Mouse (Mus musculus) heart, postnatal 10 days (tissue): ENCODE data around the gene Elmsan1. TPM values are rescaled to one million over a fixed set of nuclear protein-coding genes. Genes with fewer than 3 reads are reported as not detected.
"Not testable (repeated sequence)": the region's sequence is repeated elsewhere in the genome, so short reads cannot be mapped to it uniquely, and the experiment has no call there.

Experiments
- DNase-seq, 2 experiments: peaks; one replicate each; pipeline ENCODE4 v3.0.0; 2021
- intact Hi-C: fragments of 180-260 bp; cut with DNase I; formaldehyde crosslinking; loops from one replicate; pipeline ENCODE4 v1.15.1; 2025
- total RNA-seq, 2 experiments: library from RNA; stranded (reverse); gene quantifications; 2 replicates each; pipeline ENCODE4 v1.2.3; 2021

Elmsan1 gene
- total RNA-seq: 10 to 100 TPM; 19.5 to 20.3 TPM

DNA sequence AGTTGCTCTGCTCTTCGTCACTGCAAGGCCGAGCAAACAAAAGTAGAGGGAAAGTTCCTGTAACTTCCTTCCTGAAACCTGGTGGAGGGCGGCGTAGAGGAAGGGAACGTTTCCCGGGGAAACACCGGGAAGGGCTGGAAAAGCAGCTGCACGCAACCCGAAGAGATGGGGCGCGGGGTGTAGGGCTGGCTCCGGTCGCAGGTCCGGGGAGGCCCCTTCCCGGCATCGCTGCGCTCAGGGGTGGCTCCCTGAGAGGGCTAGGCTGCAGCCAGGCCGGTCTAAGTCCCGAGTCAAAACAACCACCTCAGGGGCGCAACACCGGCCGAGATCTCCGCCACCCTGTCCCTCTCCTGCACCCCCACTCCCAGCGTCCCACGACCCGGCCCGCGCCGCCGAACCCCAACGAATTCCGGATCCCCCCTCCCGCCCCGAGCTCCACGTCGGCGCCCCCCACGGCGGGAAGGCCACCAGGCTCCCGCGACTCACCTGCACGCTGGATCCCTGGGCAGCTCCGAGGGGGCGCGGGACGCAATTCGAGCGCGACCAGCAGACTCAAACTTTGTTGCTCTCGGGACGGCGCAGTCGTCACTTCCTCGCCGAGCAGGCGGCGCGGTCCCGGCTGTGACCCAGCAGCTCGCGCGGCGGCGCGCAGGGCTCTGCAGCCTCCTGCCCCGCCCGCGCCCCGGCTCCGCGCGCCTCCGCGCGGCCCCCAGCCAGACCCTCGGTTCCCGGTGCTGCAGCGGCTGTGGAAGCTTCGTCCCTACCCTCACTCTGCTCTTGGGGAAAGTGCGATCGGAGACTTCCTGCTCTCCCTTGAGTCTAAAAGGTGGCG is at the start of gene Elmsan1:
Gene Elmsan1, minus strand, starts transcription at position 593 of the 832 bp plus-strand sequence.
- peak; percentile 85 to 88 for DNase-seq
- intact Hi-C loops: loop anchor here (1.0 to 2.0 kb wide), 3 partner anchors 24 to 43 kb away; no protein-coding TSS in a partner anchor

DNA sequence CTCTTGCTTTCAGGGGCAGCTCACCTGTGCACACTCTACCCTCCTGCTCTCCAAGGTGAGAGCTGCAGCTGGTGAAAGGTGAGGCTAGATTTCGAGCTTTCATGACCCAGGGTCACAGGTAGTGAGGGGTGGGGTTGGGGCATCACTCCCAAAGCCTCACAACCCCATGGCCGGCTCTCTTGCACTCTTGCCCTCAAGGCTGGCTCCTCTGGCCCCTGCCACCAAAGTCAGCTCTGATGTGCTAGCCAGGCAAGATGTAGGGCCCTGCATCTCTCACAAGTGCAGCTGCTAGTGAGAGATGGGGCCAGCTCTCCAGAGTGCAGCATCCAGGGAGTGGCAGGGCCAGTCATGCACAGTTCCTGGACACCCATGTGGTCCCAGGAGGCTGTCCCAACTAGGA is 48.6 kb upstream of the Elmsan1 start:
- intact Hi-C loops: no loop called here
- no peak for DNase-seq

DNA sequence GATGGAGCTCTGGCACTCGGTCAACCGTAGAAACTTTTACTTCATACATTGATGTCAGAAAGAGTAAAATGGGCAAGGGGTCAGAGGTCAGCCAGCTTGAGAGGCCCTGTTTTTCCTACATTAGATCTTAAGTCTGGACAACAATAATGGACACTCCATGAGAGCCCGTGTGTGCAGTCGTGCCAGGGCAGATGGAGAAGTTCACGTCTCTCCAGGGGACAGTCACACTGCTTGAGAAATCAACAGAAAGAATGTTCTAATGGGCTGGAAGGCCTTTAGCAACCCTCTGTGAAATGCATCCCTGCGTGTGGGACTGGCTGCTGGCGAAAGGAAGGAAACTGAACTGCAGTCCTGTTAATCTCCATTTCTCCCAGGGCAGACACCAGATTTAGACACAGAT is 41.7 kb upstream of the Elmsan1 start:
- no peak for DNase-seq
- intact Hi-C loops: no loop called here

DNA sequence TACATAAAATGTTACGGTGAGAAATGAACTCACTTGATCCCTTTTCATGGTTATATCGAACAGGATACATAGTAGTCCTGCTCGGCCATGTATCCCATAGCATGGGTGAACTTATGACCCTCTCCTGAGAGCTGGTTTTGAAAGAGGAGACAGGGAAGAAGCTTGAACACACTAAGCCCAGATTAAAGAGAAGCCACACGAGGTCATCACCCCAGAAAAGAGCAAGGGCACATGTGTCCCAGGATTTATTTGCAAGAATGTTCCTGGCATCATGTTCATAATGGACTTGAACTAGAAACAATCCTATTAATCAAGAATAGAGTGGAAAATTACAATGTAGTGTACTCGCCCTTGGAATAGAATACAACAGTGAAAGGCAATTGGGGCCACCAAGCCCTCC is 36.2 kb upstream of the Elmsan1 start:
- intact Hi-C loops: no loop called here
- no peak for DNase-seq

DNA sequence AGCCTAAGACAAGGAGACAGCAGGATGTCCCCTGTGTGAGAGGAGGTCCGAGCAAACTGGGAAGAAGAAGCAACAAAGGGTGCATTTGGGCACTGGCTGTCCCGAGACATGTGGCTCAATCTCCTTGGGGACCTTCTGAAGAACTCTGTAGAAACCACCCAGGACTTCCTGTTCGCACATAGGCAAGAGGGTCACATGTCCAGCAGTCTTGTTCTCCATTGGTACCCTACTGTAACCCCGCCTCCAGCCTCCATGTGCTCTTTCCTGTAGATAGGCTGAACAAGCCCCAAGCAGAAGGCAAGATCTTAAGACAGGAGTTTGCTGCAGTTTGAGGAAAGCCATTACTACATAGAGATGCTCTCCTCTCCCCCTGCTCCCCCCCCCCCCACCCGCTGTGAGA is 34.1 kb upstream of the Elmsan1 start:
- DNase-seq: no peak
- intact Hi-C loops: no loop called here

DNA sequence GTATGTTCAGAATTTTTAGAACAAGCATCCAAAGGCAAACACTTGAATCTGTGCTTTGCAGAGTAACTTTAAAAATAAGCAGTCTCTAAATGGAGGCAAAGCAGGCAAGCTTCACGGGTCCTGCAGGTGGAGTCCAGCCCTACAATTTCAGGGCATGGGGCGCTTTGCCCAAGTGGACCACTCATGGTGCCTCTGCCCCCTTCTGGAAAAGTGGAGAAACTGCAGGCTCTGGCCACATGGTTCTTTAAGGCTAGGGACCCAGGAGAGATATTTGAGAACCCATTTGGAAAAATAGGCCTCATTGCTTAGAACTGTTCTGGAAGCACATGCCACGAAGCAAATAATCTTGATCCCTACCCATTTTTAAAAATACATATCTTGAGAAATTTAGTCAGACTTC is 30.5 kb upstream of the Elmsan1 start:
- intact Hi-C loops: loop anchor here (1.0 to 10.0 kb wide), 4 partner anchors 31 to 274 kb away; partner anchors contain the start of genes Elmsan1 and Pnma1
- DNase-seq: peak; percentile 77 to 85

DNA sequence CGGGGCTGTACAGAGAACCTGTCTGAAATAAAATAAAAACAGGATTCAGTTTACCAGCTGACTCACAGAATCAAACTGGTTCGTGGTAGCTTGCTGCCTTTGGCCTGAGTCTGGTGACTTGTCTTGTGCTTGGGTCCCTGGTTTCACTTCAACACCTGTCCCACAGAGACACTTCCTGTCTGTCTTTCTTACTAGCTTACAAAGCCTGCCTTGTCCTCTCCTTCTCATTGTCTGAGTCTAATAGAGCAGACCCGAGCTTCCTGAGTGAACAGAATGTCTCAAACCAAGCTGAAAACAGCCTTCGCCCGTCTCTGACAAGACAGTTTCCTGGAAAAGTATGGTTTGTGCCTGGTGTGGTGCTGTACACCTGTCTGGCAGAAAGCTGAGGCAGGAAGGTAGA is 27.0 kb upstream of the Elmsan1 start:
- DNase-seq: no peak
- intact Hi-C loops: loop anchor here (5.0 to 10.0 kb wide), 2 partner anchors 98 to 271 kb away; partner anchors contain the start of gene Pnma1

DNA sequence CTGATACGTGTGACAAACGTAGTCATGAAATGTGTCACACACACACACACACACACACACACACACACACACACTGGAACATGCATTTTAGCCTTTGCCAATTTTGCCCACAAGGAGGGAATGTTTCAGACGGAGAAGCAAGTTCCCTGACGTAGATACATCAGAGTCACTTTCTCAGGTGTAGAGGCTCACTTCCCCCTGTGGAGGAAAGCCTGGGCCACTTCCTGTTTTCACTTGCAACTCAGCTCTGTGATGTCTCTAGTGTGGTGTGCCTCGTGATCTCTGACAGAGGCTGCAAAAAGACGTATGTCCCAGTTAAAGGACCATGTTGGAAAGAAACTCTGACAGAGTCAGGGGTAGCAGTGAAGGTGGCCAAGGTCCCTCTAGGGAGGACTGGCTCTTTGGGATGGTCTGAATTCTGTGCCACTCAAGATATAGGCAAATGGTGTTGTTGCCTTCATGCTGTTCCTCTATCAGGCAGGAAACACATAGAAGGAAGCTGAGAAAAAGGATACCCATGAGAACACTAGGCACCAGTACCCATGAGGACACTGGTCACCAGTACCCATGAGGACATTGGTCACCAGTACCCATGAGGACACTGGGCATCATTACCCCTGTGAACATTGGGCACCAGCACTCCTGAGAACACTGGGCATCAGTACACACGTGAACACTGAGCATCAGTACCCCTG is 24.5 kb upstream of the Elmsan1 start:
- DNase-seq: no peak
- intact Hi-C loops: loop anchor here (10.0 kb wide), 1 partner anchor 268 kb away; no protein-coding TSS in a partner anchor

DNA sequence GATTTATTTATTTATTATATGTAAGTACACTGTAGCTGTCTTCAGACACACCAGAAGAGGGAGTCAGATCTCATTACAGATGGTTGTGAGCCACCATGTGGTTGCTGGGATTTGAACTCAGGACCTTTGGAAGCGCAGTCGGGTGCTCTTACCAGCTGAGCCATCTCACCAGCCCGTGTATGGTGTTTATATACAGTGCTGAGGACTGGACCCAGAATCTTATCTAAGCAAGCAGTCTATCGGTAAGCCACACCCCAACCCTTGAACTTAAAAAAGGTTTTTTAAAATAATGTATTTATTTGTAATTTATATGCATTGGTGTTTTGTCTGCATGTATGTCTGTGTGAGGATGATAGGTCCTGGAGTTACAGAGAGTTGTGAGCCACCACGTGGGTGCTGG is 18.4 kb upstream of the Elmsan1 start:
- DNase-seq, intact Hi-C loops: not testable (repeated sequence)

DNA sequence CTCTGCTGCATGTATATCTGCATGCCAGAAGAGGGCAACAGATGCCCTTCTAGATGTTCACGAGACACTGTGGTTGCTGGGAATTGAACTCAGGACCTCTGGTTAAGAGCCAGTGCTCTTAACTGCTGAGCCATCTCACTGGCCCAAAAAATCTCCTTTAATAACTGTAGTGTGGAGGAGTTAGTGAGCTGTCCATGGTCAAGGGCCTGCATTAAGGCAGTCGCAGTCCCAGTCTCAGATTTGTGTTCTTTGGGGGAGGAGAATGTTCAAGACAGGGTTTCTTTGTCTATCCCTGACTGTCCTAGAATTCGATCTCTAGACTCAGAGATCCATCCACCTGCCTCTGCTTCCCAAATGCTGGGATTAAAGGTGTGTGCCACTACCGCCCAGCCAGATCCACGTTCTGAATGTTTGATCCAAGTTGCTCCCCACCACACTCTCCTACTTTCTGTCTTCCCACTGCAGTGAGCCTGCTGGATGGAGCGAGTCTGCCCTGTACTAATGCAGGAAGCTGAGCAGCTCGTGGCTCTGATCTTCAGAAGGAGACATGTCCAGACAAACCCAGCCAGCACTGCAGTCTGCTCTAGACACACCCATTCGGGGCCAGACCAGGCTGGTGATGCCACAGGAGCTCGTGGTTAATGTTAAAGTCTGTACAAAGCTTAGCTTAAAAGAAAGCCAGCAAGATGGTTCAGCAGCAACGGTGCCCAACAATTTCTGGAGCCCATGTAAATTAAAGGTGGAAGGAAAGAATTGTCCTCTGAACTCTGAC is 17.5 kb upstream of the Elmsan1 start:
- no peak for DNase-seq
- intact Hi-C loops: no loop called here

DNA sequence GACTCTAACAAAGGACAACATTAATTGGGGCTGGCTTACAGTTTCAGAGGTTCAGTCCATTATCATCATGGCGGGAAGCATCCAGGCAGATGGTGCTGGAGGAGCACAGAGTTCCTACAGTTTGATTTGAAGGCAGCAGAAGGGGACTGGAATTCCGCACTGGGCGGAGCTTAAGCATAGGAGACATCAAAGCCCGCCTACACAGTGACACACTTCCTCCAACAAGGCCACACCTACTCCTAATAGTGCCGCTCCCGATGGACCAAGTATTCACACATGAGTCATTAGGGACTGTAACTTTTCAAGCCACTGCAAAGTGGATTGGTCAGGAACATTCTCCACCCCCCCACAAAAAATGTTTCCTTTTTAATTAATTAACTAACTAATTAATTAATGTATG is 16.9 kb upstream of the Elmsan1 start:
- intact Hi-C loops: no loop called here
- no peak for DNase-seq

DNA sequence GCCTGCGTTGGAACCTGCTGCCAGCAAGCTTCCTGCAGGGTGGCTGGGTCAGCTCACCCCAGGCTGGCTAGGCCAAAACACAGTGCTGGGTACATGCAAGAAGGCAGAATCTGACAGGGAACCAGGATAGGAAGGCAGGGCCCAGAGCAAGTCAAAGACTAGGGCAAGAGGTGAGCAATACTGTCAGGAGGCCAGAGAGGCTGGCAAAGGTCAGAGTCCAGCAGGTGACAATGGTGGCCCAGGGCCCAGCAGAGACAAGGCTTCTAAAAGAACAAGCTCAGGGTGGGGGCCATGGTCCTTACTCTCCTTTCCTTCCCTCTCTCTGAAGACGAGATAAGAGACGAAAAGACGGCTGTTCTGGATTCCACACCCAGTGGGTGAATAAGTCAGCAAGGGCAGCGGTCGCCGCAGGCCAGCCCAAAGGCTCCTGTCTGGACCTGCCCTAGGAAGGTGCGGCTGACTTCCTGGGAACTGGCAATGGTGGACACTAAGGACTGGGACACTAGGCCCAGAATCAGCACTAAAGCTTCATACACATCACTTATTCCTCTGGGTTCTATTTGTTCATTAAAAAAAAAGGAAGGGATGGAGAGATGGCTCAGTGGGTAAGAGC is 14.9 kb upstream of the Elmsan1 start:
- intact Hi-C loops: no loop called here

DNA sequence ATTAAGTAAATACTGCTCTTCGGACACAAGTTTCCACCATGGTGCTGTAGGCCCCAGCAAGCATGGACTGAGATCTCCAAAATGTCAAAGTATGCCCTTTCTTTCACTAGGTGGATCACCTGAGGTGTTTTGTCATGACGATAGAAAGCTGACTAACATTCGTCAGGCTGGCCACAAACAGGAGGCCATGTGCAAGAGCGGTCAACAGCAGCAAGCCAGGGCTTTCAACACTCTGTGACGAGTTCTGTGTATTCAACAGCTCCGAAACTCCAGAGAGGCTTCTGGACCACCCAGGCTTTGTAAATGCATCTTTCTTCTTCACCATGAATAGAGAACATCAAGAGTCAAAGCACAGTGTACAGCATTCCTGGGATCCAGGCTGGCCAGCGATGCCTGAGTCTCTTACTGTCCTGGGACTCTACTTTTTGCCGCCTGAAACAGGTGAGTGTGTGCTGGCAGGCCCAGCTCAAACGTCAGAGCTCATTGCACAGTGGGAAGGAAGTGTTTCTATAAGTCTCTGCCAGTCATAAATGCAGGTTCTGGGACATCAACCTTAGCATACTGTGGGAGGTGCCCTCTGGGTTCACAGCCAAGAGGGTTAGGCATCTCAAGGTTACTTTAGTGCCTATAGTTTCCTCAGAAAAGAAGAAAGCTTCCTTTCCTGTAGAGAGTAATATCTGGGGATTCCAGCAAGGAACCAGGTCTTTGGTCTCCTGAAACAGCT is 7.6 kb upstream of the Elmsan1 start:
- intact Hi-C loops: no loop called here
- DNase-seq: no peak

More for the DNA sequence above, 14.9 kb upstream of the Elmsan1 start:
- no peak for DNase-seq

DNA sequence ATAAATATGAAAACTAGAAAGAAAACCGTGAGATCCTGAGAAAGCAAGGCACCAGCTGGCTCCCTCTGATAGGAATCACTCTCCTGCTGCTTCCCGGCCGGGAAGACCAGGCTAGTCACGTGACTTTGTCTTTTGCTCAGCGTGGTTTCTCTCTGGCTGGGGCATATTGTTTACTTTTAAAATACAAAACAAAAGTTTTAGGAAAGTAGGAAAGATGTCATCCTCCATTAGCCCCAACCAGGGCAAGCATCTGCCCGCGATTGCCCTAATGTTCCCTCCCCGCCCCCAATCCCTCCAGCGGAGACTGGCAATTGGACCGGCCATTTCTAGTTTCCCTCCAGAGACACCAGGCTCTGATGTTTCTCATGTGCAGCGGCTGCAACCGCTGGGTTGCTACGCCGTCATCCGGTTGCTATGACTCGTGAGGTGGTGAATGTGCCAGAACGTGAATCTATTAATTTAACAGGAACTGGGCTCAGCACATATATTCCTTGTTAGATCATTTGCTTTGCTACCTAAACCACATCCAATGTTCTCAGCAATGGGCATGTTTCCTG is 3.8 kb upstream of the Elmsan1 start:
- peak; percentile 75 to 78 for DNase-seq
- intact Hi-C loops: no loop called here

DNA sequence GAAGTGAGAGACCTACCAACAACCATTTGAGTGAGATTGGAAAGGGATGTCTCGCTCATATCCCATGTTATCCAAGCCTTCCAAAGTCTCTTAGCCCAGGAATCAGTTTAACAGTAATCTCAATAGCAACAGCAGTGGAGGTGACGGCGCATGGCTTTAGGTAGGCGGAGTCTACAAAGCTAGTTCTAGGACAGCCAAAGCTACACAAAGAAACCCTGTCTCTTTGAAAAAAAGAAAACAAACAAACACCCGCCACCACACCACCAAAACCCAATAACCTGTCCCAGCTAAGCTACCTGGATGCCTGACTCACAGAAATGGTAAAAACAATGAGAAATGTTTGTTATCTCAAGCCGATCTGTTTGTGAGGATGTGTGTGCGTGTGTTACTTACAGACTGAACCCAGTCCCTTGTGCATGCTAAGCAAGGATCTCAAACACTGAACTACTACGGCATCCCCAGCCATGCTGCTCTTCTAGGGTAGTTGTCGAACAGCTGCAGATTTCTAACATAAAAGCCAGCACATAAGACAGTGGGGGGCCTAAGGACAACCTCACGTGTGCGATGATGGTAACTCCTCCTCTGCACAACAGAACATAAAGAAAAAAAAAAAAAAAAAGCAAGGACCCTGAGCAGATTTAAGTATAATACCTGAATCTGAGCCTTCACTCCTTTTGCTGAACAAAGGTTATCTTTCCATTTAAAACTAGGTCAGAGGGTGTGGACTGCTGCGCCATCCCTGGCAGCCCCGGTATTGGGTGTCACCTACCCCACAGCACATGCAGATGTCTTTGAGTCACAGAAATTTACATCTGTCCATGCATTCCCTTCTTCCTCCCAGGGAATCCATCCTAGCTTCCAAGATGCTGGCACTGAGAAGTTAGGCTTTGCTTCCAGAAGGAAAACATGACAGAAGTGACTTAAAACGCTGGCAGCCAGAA is 2.5 kb upstream of the Elmsan1 start:
- no peak for DNase-seq
- intact Hi-C loops: no loop called here

DNA sequence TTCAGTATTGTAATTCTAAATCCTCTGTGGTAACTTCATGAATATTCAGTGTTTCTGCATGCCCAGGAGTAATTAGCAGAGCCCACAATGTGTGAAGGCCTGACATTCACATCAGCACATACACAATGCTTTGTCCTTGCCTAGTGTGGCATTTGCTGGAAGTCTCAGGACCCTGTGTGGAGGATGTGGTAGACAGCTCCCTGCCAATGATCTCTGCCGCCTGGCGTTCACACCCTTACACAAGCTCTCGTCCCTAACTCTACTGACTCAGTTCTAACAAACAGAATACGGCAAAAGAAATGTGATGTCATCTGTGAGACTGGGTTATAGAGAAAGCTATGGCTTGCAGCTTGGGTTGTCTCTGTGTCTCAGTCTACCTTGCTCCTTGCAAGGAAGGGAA is 1.8 kb upstream of the Elmsan1 start:
- intact Hi-C loops: no loop called here
- DNase-seq: no peak

DNA sequence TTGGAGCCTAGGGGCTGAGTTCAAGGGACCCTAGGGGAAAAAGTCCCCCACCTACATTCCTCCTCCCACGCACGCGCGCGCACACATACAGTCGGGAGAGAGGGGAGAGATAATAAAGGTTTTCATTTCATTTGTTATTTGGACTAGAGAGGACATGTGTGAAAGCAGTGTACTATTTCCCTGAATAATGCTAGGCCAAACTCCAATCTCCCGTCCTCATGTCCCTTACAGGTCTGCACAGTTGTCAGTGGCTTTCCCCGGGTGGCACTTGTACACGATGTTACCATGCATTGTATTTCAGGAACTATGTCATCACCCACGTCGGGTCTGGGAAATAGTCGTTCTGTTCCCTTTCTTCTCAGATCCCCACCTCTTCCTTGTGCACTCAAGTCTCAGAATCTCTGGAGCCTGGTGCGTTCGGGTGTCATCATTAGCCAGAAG is 460 bp upstream of the Elmsan1 start:
- DNase-seq: peak; percentile 49 to 51
- intact Hi-C loops: loop anchor here (2.0 kb wide), 1 partner anchor 24 kb away; no protein-coding TSS in a partner anchor

DNA sequence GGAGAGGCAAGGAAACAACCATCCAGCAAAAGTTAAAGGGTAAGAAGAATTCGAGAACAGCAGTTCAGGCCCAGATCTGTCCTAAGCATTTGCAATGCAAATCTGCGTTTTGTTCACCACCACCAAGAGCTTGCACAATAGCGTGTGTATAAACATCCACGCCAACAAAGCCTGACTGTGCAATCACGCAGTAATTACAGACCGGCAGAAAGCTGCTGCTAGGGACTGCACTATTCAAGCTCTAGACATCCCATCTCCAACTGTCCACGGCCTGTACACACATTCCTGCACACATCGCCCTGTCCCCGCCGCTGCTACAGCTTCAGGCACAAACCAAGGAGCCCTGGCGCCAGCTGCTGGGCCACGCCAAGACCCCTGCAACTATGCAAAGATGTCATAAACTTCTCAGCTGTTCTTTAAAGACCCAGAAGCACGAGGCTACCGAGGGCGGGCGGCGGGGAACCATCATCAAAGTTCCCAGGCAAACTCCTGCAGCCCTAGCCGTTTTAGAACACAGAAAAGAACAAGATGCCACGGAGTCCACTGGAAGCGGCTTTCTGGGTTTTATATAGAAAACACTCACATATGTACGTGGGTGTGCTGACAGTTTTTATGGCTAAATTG is 1.1 kb downstream of the Elmsan1 start:
- intact Hi-C loops: loop anchor here (1.0 to 2.0 kb wide), 3 partner anchors 23 to 42 kb away; no protein-coding TSS in a partner anchor
- DNase-seq: peak; percentile 56 to 59
